Mouse (Mus musculus): ENCODE results near the gene Spata13. TPM values are rescaled to one million over a fixed set of nuclear protein-coding genes. Genes with fewer than 3 reads are reported as not detected.

The Spata13 gene
- total and polyA plus RNA-seq, 3 experiments: 0.39 to 1.5 TPM; not detected in 1

DNA sequence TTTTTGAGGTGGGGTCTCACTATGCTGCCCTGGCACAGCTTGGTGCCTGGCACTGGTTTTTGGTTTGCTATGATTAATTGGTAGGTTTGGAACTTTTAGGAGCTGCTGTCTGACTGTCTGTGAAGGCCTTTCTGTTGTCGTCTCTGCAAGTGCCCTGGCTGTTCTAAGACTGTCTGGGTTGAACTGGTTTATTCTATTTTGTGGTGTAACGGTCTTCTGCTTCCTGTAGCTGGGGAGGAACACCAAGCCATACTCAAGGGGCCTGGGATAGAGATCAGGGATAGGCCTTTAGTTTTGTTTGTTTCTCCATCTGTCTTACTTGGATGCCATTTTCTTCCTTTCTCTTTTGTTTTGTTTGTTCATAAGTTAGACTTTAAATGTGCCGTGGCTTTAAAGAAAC, 88.1 kb downstream of the Spata13 start:
- Histone ChIP-seq H3K9ac (ENCODE audit: control insufficient read depth, low read depth, low read length, poor library complexity, severe bottlenecking) (no peak overlapping the region), H3K79me2 (ENCODE audit: control insufficient read depth, insufficient read depth, low read length, poor library complexity) (no peaks in the 10 kb centered on the region), H3K4me1 (ENCODE audit: control insufficient read depth in 1 of 2, insufficient read depth in 2 of 2, low read length in 2 of 2) (peaks cover 0 to 7% of the 10 kb centered on the region in 2 experiments; a peak in 2 of 4 replicates), H3K27me3 (ENCODE audit: control insufficient read depth in 1 of 2, insufficient read depth in 2 of 2, low read length in 2 of 2) (no peaks in the 10 kb centered on the region), H3K9me3 (replicated peaks; ENCODE audit: insufficient read depth, low read length) (no peaks in the 10 kb centered on the region), H3K4me3 (ENCODE audit: control insufficient read depth in 1 of 2, insufficient read depth in 1 of 2, low read depth in 2 of 2, low read length in 2 of 2) (no peak overlapping the region), H3K27ac (ENCODE audit: control insufficient read depth, low read depth, low read length) (no peak overlapping the region), H3K36me3 (ENCODE audit: control insufficient read depth in 1 of 2, insufficient read depth in 2 of 2, low read length in 2 of 2) (peaks cover 0 to 7% of the 10 kb centered on the region in 2 experiments; a peak in 2 of 4 replicates)
- TF ChIP-seq ZKSCAN1 (IDR thresholded peaks at IDR 0.05; ENCODE audit: low read depth, low read length): no peak
- TF ChIP-seq CHD2 (IDR thresholded peaks at IDR 0.05; ENCODE audit: low read length): no peak
- no peak for TF ChIP-seq ZMIZ1 (IDR thresholded peaks at IDR 0.05; ENCODE audit: low read depth, low read length)
- TF ChIP-seq MAX (IDR thresholded peaks at IDR 0.05; ENCODE audit: low read length): no peak
- TF ChIP-seq ZC3H11A (IDR thresholded peaks at IDR 0.05; ENCODE audit: low read depth, low read length): no peak
- TF ChIP-seq EP300 (IDR thresholded peaks at IDR 0.05; ENCODE audit: low read depth in 1 of 2, low read length in 2 of 2): no peak
- no peak for TF ChIP-seq ZNF384 (IDR thresholded peaks at IDR 0.05; ENCODE audit: low read depth, low read length)
- no peak for TF ChIP-seq NELFE (IDR thresholded peaks at IDR 0.05; ENCODE audit: low read depth, low read length)
- TF ChIP-seq NRF1 (IDR thresholded peaks at IDR 0.05; ENCODE audit: insufficient read depth, low read depth, low read length, poor library complexity, severe bottlenecking): no peak
- no peak for TF ChIP-seq POLR2AphosphoS5 (IDR thresholded peaks at IDR 0.05; ENCODE audit: borderline replicate concordance, low read depth, low read length)
- TF ChIP-seq ELF1 (IDR thresholded peaks at IDR 0.05; ENCODE audit: low read depth, low read length): no peak
- no peak for TF ChIP-seq MAZ (IDR thresholded peaks at IDR 0.05; ENCODE audit: low read depth, low read length)
- no peak for TF ChIP-seq TCF12 (IDR thresholded peaks at IDR 0.05; ENCODE audit: low read depth, low read length)
- no peak for TF ChIP-seq MEF2A (IDR thresholded peaks at IDR 0.05; ENCODE audit: extremely low read depth, insufficient replicate concordance, low read depth, low read length, poor library complexity, severe bottlenecking)
- no peak for TF ChIP-seq TAL1 (IDR thresholded peaks at IDR 0.05; ENCODE audit: low read length)
- TF ChIP-seq POLR2AphosphoS2 (IDR thresholded peaks at IDR 0.05; ENCODE audit: low read length): no peak
- no peak for DNase-seq (ENCODE audit: low read depth, low spot score)

GRCm38 (mm10) chr14:60726091-60726490, 92.3 kb downstream of the Spata13 start:
- H3K9me3 ChIP-seq (replicated peaks; ENCODE audit: insufficient read depth, low read length): no peaks in the 10 kb centered on the region
- H3K4me1 ChIP-seq (ENCODE audit: control insufficient read depth in 1 of 2, insufficient read depth in 2 of 2, low read length in 2 of 2): peaks cover 0 to 4% of the 10 kb centered on the region in 2 experiments; a peak in 1 of 4 replicates
- no peak overlapping the region for H3K9ac ChIP-seq (ENCODE audit: control insufficient read depth, low read depth, low read length, poor library complexity, severe bottlenecking)
- no peak overlapping the region for H3K4me3 ChIP-seq (ENCODE audit: control insufficient read depth in 1 of 2, insufficient read depth in 1 of 2, low read depth in 2 of 2, low read length in 2 of 2)
- no peak overlapping the region for H3K27ac ChIP-seq (ENCODE audit: control insufficient read depth, low read depth, low read length)
- no peak for TF ChIP-seq SMC3 (IDR thresholded peaks at IDR 0.05; ENCODE audit: low read depth, low read length)
- TF ChIP-seq TAL1 (IDR thresholded peaks at IDR 0.05; ENCODE audit: low read length): no peak
- TF ChIP-seq RAD21 (IDR thresholded peaks at IDR 0.05; ENCODE audit: low read depth, low read length): no peak
- TF ChIP-seq HCFC1 (IDR thresholded peaks at IDR 0.05; ENCODE audit: low read depth, low read length): no peak
- TF ChIP-seq ZC3H11A (IDR thresholded peaks at IDR 0.05; ENCODE audit: low read depth, low read length): no peak
- TF ChIP-seq EP300 (IDR thresholded peaks at IDR 0.05; ENCODE audit: low read depth in 1 of 2, low read length in 2 of 2): 0 out of 4 replicates have a peak, but pooled peaks of 1 of the 2 experiments have one; percentile 30
- no peak for TF ChIP-seq USF1 (IDR thresholded peaks at IDR 0.05; ENCODE audit: low read depth, low read length)
- TF ChIP-seq MYC (IDR thresholded peaks at IDR 0.05; ENCODE audit: low read depth, low read length): no peak
- no peaks in the 10 kb centered on the region for H3K27me3 ChIP-seq (ENCODE audit: control insufficient read depth in 1 of 2, insufficient read depth in 2 of 2, low read length in 2 of 2)
- H3K79me2 ChIP-seq (ENCODE audit: control insufficient read depth, insufficient read depth, low read length, poor library complexity): no peaks in the 10 kb centered on the region
- peak; percentile 56 for DNase-seq (ENCODE audit: low read depth, low spot score)
- H3K36me3 ChIP-seq (ENCODE audit: control insufficient read depth in 1 of 2, insufficient read depth in 2 of 2, low read length in 2 of 2): peaks cover 0 to 9% of the 10 kb centered on the region in 2 experiments; a peak in 2 of 4 replicates

Data from MEL (cell line).